32 mouse cellular contexts compared by ENCODE assay signal in genomic region chr13:92532216-92532615, GRCm38 (mm10). TPM values are rescaled to one million over a fixed set of nuclear protein-coding genes. Genes with fewer than 3 reads are reported as not detected.
A peak's percentile ranks its signal among the peaks of the same experiment; 100 is the strongest.
DNase-seq lines count a peak whose midpoint lies in the region; ATAC-seq and TF ChIP-seq lines count a peak whose summit lies in the region.
"Had no signal": no experiment of that assay in that cellular context is flagged by ENCODE, and none has a peak within 500 bp of the region (broad histone marks: within the 10 kb centered on the region; RNA-seq: fewer than 3 reads in every experiment).

No protein-coding gene starts in this region.

- intact Hi-C loops in gastrocnemius, adult 2 months (cut with DNase I): loop anchor here (5.0 kb wide), 1 partner anchor 180 kb away; the partner anchor contains the start of gene Dhfr

- H3K27me3 ChIP-seq in midbrain, embryonic 10.5 days (ENCODE audit: low read depth, poor library complexity, severe bottlenecking): no peaks in the 10 kb centered on the region
- H3K27me3 ChIP-seq in midbrain, postnatal 0 days (ENCODE audit: insufficient read depth, low read length): no peaks in the 10 kb centered on the region
- H3K27me3 ChIP-seq: embryonic facial prominence, embryonic 15.5 days; heart, embryonic 15.5 days; midbrain, embryonic 12.5 days; neural tube, embryonic 13.5 days had no signal

- no peak for TF ChIP-seq CTCF in gastrocnemius, adult 2 months (IDR thresholded peaks at IDR 0.05)
- no peak for TF ChIP-seq CTCF in midbrain, postnatal 0 days (IDR thresholded peaks at IDR 0.05)

- peaks cover 9% of the 10 kb centered on the region for H3K4me1 ChIP-seq in midbrain, embryonic 10.5 days
- H3K4me1 ChIP-seq in midbrain, postnatal 0 days (ENCODE audit: insufficient read depth, low read length): no peaks in the 10 kb centered on the region

- no peak overlapping the region for H3K4me2 ChIP-seq in midbrain, postnatal 0 days (ENCODE audit: low read depth, low read length, poor library complexity, severe bottlenecking)

- H3K4me3 ChIP-seq in gastrocnemius, adult 2 months: no peak overlapping the region
- H3K4me3 ChIP-seq in midbrain, embryonic 10.5 days: 0 out of 2 replicates have a peak overlapping the region, but pooled peaks have one; percentile 75
- no peak overlapping the region for H3K4me3 ChIP-seq in midbrain, postnatal 0 days (ENCODE audit: low read depth, low read length)

- no peaks in the 10 kb centered on the region for H3K9me3 ChIP-seq in midbrain, embryonic 10.5 days (replicated peaks)
- no peaks in the 10 kb centered on the region for H3K9me3 ChIP-seq in midbrain, postnatal 0 days (ENCODE audit: low read length)
- H3K9me3 ChIP-seq: embryonic facial prominence, embryonic 15.5 days; heart, embryonic 15.5 days; midbrain, embryonic 12.5 days; neural tube, embryonic 13.5 days had no signal

- no peaks in the 10 kb centered on the region for H3K36me3 ChIP-seq in midbrain, embryonic 10.5 days
- no peaks in the 10 kb centered on the region for H3K36me3 ChIP-seq in midbrain, postnatal 0 days (ENCODE audit: insufficient read depth, low read length)
- H3K36me3 ChIP-seq: embryonic facial prominence, embryonic 15.5 days; heart, embryonic 15.5 days; midbrain, embryonic 12.5 days; neural tube, embryonic 13.5 days had no signal

- 85% methylated on average over 2 of the region's 2 CpGs for WGBS in midbrain, embryonic 10.5 days
- 88% methylated on average over 2 of the region's 2 CpGs for WGBS in midbrain, postnatal 0 days
- WGBS in large intestine, adult 2 months: 24% methylated on average over 2 of the region's 2 CpGs

- DNase-seq in gastrocnemius, adult 2 months: no peak
- DNase-seq in gastrocnemius, postnatal 25 days: no peak
- no peak for DNase-seq in midbrain, embryonic 10.5 days (ENCODE audit: low spot score)
- no peak for DNase-seq in midbrain, postnatal 0 days (ENCODE audit: low spot score)
- DNase-seq in large intestine, adult 2 months (ENCODE audit: low read depth, low spot score): peak; percentile 73
- DNase-seq in urinary bladder, postnatal 10 days (ENCODE audit: low spot score): no peak
- no peak for DNase-seq in kidney, adult 18-20 months
- DNase-seq: adrenal gland, postnatal 14 days; cerebellum, adult 8-10 months; gastrocnemius, postnatal 14 days; heart, postnatal 36 days; kidney, postnatal 25 days; layer of hippocampus, postnatal 36 days; liver, postnatal 0 days; lung, postnatal 10 days; thymus, adult 2 months; thymus, postnatal 4 days had no signal

- H3K27ac ChIP-seq in gastrocnemius, adult 2 months: 0 out of 2 replicates have a peak overlapping the region, but pooled peaks have one; percentile 91
- H3K27ac ChIP-seq in midbrain, embryonic 10.5 days (replicated peaks): no peak overlapping the region
- no peak overlapping the region for H3K27ac ChIP-seq in midbrain, postnatal 0 days (ENCODE audit: low read depth, low read length)
- H3K27ac ChIP-seq: embryonic facial prominence, embryonic 15.5 days; hindbrain, postnatal 0 days had no signal

- no peak overlapping the region for H3K9ac ChIP-seq in midbrain, postnatal 0 days (replicated peaks; ENCODE audit: low read length, poor library complexity, severe bottlenecking)
- H3K9ac ChIP-seq: embryonic facial prominence, embryonic 15.5 days; liver, postnatal 0 days had no signal

- ATAC-seq in midbrain, postnatal 0 days (ENCODE audit: low FRiP score): no peak
- ATAC-seq: forebrain, embryonic 14.5 days; hindbrain, postnatal 0 days; liver, postnatal 0 days had no signal

RNA-seq across cellular contexts. Expression of gene Zfyve16, which starts 1.5 kb away (rescaled TPM):
- total RNA-seq in gastrocnemius, adult 2 months (2021): 1 to 10 TPM; 6.5 to 8.4 TPM
- 1 to 10 TPM; 8.6 to 8.7 TPM for total RNA-seq in gastrocnemius, postnatal 25 days (2021)
- polyA plus RNA-seq in midbrain, embryonic 10.5 days (2016; fragmentation: Nextera tagmentation; extraction: Ambion mirVana): 9.5 and 12.3 TPM in 2 replicates
- total RNA-seq in midbrain, postnatal 0 days (2014; rRNA removed): 16.8 and 18.3 TPM in 2 replicates
- polyA plus RNA-seq in midbrain, postnatal 0 days (2015; fragmentation: Nextera tagmentation; extraction: Ambion mirVana): 5.1 and 6.1 TPM in 2 replicates
- polyA plus RNA-seq in large intestine, adult 2 months (2012; rRNA removed): 1.4 and 2.2 TPM in 2 replicates

RNA-seq across cellular contexts. Expression of gene Spz1, which starts 43.8 kb away (rescaled TPM):
- total RNA-seq in gastrocnemius, adult 2 months (2021): not detected
- not detected for total RNA-seq in gastrocnemius, postnatal 25 days (2021)
- not detected in 2 replicates for polyA plus RNA-seq in midbrain, embryonic 10.5 days (2016; fragmentation: Nextera tagmentation; extraction: Ambion mirVana)
- total RNA-seq in midbrain, postnatal 0 days (2014; rRNA removed): not detected in 2 replicates
- polyA plus RNA-seq in midbrain, postnatal 0 days (2015; fragmentation: Nextera tagmentation; extraction: Ambion mirVana): not detected in 2 replicates
- polyA plus RNA-seq in large intestine, adult 2 months (2012; rRNA removed): not detected in 2 replicates
- total RNA-seq: adrenal gland, postnatal 14 days; common myeloid progenitor, adult 5-6 weeks; gastrocnemius, postnatal 14 days; heart, adult 8-10 months; heart, postnatal 36 days; hindbrain, postnatal 0 days; layer of hippocampus, adult 8-10 months; layer of hippocampus, postnatal 36 days; left cerebral cortex, postnatal 10 days; liver, adult 2 months had no signal
- polyA plus RNA-seq: embryonic facial prominence, embryonic 15.5 days; forebrain, embryonic 14.5 days; heart, embryonic 15.5 days; hindbrain, postnatal 0 days; kidney, embryonic 14.5 days; limb, embryonic 11.5 days; liver, adult 2 months; liver, postnatal 0 days; midbrain, embryonic 12.5 days; neural tube, embryonic 13.5 days; spleen, adult 2 months; stomach, embryonic 14.5 days had no signal

RNA-seq across cellular contexts. Expression of gene Fam151b, which starts 48.4 kb away (rescaled TPM):
- 1 to 10 TPM; 2.2 to 2.6 TPM for total RNA-seq in gastrocnemius, adult 2 months (2021)
- total RNA-seq in gastrocnemius, postnatal 25 days (2021): 1 to 10 TPM; 2.0 to 2.4 TPM
- 0.16 TPM in 1 of 2 replicates, not detected in the other for polyA plus RNA-seq in midbrain, embryonic 10.5 days (2016; fragmentation: Nextera tagmentation; extraction: Ambion mirVana)
- total RNA-seq in midbrain, postnatal 0 days (2014; rRNA removed): 6.4 and 7.3 TPM in 2 replicates
- polyA plus RNA-seq in midbrain, postnatal 0 days (2015; fragmentation: Nextera tagmentation; extraction: Ambion mirVana): 0.17 TPM in 1 of 2 replicates, not detected in the other
- polyA plus RNA-seq in large intestine, adult 2 months (2012; rRNA removed): 1.3 and 2.3 TPM in 2 replicates
- polyA plus RNA-seq: heart, embryonic 15.5 days had no signal
